Mouse (Mus musculus) spleen, adult 18-20 months (tissue): ENCODE data around the gene Tbc1d9b.

Experiments used
- DNase-seq, 2 experiments: peaks; one replicate each; pipeline ENCODE4 v3.0.0; 2022; ENCODE audit warnings: mixed read lengths in 2 of 2

Tbc1d9b gene

DNA sequence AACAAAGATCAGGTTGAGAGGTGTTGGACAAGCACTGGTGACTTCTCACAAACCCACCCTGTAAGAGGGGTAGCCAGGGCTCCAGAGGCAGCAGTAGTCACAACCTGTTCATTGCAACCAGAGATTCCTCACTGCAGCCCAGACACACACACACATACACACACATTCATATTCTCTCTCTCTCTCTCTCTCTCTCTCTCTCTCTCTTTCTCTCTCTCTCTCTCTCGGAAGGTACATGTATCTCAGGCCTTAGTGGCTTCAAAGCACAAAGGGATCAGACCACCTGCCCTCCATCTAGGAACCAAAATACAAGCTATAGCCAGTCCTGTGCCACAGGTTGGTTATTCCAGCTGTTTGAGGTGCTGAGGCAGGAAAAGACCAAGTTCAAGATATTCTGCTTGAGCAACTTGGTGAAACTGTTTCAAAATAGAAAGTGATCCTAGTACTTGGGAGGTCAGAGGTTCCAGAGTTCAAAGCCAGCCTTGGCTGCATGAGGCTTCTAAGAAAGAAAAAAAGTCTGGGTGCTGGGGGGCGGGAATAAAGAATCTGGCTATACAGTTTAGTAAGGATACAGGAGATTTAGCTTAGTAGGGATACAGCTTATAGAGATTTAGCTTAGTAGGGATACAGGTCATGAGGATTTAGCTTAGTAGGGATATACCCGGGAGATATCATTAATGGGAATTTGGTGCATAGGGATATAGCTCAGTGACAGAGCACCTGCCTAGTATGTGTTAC is 80.3 kb downstream of the Tbc1d9b start:
- DNase-seq: no peak

DNA sequence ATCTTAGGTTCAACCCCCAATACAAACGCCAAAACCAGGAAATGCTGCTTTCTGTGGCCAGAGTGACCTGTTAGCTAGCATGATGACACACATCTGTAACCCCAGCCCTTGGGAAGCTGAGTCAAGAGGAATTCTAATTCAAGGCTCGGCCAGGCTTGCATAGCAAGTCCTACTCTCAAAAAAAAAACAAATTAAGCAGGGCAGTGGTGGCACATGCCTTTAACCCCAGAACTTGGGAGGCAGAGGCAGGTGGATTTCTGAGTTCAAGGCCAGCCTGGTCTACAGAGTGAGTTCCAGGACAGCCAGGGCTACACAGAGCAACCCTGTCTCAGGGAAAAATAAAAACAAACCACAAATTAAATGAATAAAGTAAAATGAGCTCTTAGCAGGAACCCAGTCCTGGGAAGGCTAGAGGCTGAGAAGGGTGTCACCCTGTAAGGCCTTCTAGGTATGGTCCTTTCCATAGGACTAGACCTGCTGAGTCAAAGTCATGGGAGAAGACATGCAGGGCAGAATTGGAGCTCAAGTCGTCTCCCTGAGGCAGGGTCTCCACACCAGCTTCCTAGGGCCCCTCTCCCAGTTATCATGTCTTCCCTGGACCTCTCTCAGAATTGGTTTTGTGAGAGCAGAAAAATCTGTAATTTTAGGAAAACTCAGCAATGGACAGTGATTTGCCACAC is 81.0 kb downstream of the Tbc1d9b start:
- DNase-seq: no peak

DNA sequence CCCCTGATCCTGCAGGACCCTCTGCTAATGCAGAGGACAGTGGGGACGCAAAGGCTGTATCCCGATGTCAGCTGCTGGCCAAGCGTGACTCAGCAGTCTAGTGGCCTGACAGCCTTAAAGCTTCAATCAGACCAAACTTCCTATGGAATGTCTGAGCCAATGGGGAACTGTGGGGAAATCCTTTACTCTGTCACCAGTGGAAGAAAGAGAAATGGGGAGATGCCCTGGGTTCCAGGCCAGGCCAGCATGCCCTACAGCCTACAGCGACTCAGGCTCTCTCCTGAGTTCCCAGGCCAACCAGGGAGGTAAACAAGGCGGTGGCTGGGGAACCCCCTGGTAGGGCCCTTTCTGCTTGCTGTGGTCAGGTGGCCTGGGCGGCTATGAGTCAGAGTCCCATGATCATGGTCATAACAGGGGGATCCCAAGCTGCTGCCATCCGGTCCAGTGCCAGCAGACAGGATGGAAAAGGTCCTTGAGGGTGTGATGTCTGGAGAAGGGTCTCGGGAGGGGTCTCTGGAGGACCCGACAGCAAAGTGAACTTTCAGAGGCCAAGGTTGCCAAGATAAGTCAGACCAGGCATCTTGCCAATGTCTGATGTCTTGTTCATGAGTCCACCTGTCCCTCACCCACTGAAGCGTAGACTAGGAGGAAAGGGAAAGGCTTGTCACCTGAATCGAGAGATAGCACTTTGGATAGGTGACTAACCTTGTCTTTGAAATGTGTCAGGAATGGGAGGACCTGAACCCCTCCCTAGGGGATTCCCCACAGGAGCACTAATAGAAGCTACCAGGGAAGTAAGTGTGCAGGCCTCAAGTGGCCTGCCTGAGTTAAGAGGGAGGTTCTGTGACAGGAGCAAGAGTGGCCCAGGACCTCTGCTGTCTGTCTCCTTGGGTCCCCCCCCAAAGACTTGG is 81.9 kb downstream of the Tbc1d9b start:
- DNase-seq: peak in 1 of 2 experiments; percentile 32

GRCm38 (mm10) chr11:50214631-50215030 is 83.4 kb downstream of the Tbc1d9b start:
- no peak for DNase-seq

GRCm38 (mm10) chr11:50215633-50216032 is 84.4 kb downstream of the Tbc1d9b start:
- DNase-seq: no peak

- no peak for DNase-seq
These were observed 85.6 kb downstream of the Tbc1d9b start for GRCm38 (mm10) chr11:50216724-50217366.

GRCm38 (mm10) chr11:50217811-50218210 is 86.6 kb downstream of the Tbc1d9b start:
- no peak for DNase-seq

- DNase-seq: no peak
These were observed 88.6 kb downstream of the Tbc1d9b start for GRCm38 (mm10) chr11:50219833-50220232.
